Mouse (Mus musculus): ENCODE data around the gene Prelid3b.

DNA sequence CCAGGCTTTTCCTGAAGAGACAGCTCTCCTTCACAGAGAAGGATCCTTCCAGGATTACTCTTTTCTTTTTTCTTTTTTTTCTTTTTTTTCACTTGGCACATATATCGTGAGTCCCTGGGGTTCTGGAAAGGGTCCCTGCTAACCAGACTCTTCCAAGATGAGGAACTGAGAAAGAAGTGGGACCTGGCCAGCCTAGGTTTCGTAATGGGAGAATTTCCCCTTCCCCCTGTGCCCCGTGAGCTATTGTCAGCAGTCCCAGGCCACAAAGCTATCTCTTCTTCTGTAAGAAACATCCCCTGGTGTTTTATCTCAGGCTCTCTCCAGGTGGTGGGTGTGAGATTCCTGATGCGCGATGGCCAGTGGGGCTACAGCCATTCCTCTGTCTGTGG is 33.4 kb downstream of the Prelid3b start:
- TF ChIP-seq GATA1 (IDR thresholded peaks at IDR 0.05; ENCODE audit: low read length) = no peak
- no peak for TF ChIP-seq TAL1 (IDR thresholded peaks at IDR 0.05; ENCODE audit: low read length)

Data from erythroblast, embryonic 14.5 days (primary cell).